Mouse (Mus musculus): ENCODE measurements around the gene Atp13a3. TPM values are rescaled to one million over a fixed set of nuclear protein-coding genes. Genes with fewer than 3 reads are reported as not detected.

Gene Atp13a3
- polyA plus RNA-seq, 1 experiment from 2014 or later: 8.4 TPM

GRCm38 (mm10) chr16:30435393-30435792 is 29.6 kb upstream of the Atp13a3 start:
- H3K4me2 ChIP-seq: no peak overlapping the region
- H3K4me1 ChIP-seq: no peaks in the 10 kb centered on the region
- no peaks in the 10 kb centered on the region for H3K9me3 ChIP-seq (replicated peaks)
- H3K4me3 ChIP-seq: no peak overlapping the region
- H3K9ac ChIP-seq: no peak overlapping the region
- no peak for ATAC-seq
- 85% methylated on average over 4 of the region's 4 CpGs for WGBS
- H3K27me3 ChIP-seq: no peaks in the 10 kb centered on the region
- H3K36me3 ChIP-seq (ENCODE audit: poor library complexity, severe bottlenecking): no peaks in the 10 kb centered on the region
- no peak overlapping the region for H3K27ac ChIP-seq

- ATAC-seq: no peak
- Histone ChIP-seq H3K9me3 (replicated peaks) (no peaks in the 10 kb centered on the region), H3K4me2 (no peak overlapping the region), H3K36me3 (ENCODE audit: poor library complexity, severe bottlenecking) (no peaks in the 10 kb centered on the region), H3K27me3 (no peaks in the 10 kb centered on the region), H3K4me3 (no peak overlapping the region), H3K9ac (no peak overlapping the region), H3K27ac (no peak overlapping the region), H3K4me1 (no peaks in the 10 kb centered on the region)
- 92% methylated on average over 3 of the region's 3 CpGs for WGBS
Observed at GRCm38 (mm10) chr16:30433148-30433547, 27.4 kb upstream of the Atp13a3 start.

- H3K4me1 ChIP-seq: no peaks in the 10 kb centered on the region
- H3K36me3 ChIP-seq (ENCODE audit: poor library complexity, severe bottlenecking): no peaks in the 10 kb centered on the region
- no peak overlapping the region for H3K27ac ChIP-seq
- no peak overlapping the region for H3K9ac ChIP-seq
- no peaks in the 10 kb centered on the region for H3K9me3 ChIP-seq (replicated peaks)
- 93% methylated on average over 2 of the region's 2 CpGs for WGBS
- H3K4me2 ChIP-seq: no peak overlapping the region
- no peak for ATAC-seq
- no peaks in the 10 kb centered on the region for H3K27me3 ChIP-seq
- no peak overlapping the region for H3K4me3 ChIP-seq
Observed at GRCm38 (mm10) chr16:30432111-30432510, 26.3 kb upstream of the Atp13a3 start.

- Histone ChIP-seq H3K36me3 (ENCODE audit: poor library complexity, severe bottlenecking) (no peaks in the 10 kb centered on the region), H3K4me3 (no peak overlapping the region), H3K4me2 (no peak overlapping the region), H3K9me3 (replicated peaks) (no peaks in the 10 kb centered on the region), H3K9ac (no peak overlapping the region), H3K4me1 (no peaks in the 10 kb centered on the region), H3K27ac (no peak overlapping the region), H3K27me3 (no peaks in the 10 kb centered on the region)
- 96% methylated on average over 2 of the region's 2 CpGs for WGBS
- no peak for ATAC-seq
Observed at GRCm38 (mm10) chr16:30430512-30431088, 24.8 kb upstream of the Atp13a3 start.

GRCm38 (mm10) chr16:30428753-30429260 is 23.0 kb upstream of the Atp13a3 start:
- no peaks in the 10 kb centered on the region for H3K36me3 ChIP-seq (ENCODE audit: poor library complexity, severe bottlenecking)
- no peak overlapping the region for H3K4me2 ChIP-seq
- H3K9ac ChIP-seq: no peak overlapping the region
- no peaks in the 10 kb centered on the region for H3K27me3 ChIP-seq
- whole genome bisulfite sequencing: 91% methylated on average over 4 of the region's 4 CpGs
- no peaks in the 10 kb centered on the region for H3K4me1 ChIP-seq
- no peak for ATAC-seq
- H3K4me3 ChIP-seq: no peak overlapping the region
- H3K9me3 ChIP-seq (replicated peaks): no peaks in the 10 kb centered on the region
- no peak overlapping the region for H3K27ac ChIP-seq

GRCm38 (mm10) chr16:30427466-30427865 is 21.7 kb upstream of the Atp13a3 start:
- Histone ChIP-seq H3K27ac (no peak overlapping the region), H3K36me3 (ENCODE audit: poor library complexity, severe bottlenecking) (no peaks in the 10 kb centered on the region), H3K4me3 (no peak overlapping the region), H3K4me2 (no peak overlapping the region), H3K4me1 (no peaks in the 10 kb centered on the region), H3K9me3 (replicated peaks) (no peaks in the 10 kb centered on the region), H3K27me3 (no peaks in the 10 kb centered on the region), H3K9ac (no peak overlapping the region)
- 84% methylated on average over 4 of the region's 4 CpGs for WGBS
- no peak for ATAC-seq

- Histone ChIP-seq H3K9ac (no peak overlapping the region), H3K4me3 (no peak overlapping the region), H3K9me3 (replicated peaks) (no peaks in the 10 kb centered on the region), H3K27ac (no peak overlapping the region), H3K36me3 (ENCODE audit: poor library complexity, severe bottlenecking) (no peaks in the 10 kb centered on the region), H3K27me3 (no peaks in the 10 kb centered on the region), H3K4me1 (no peaks in the 10 kb centered on the region), H3K4me2 (no peak overlapping the region)
- no peak for ATAC-seq
- WGBS: 84% methylated on average over 5 of the region's 5 CpGs
Observed at GRCm38 (mm10) chr16:30427003-30427402, 21.2 kb upstream of the Atp13a3 start.

- H3K36me3 ChIP-seq (ENCODE audit: poor library complexity, severe bottlenecking): no peaks in the 10 kb centered on the region
- no peaks in the 10 kb centered on the region for H3K4me1 ChIP-seq
- ATAC-seq: no peak
- no peak overlapping the region for H3K9ac ChIP-seq
- H3K4me2 ChIP-seq: no peak overlapping the region
- no peak overlapping the region for H3K4me3 ChIP-seq
- H3K27ac ChIP-seq: no peak overlapping the region
- 86% methylated on average over 1 of the region's 1 CpGs for WGBS
- no peaks in the 10 kb centered on the region for H3K9me3 ChIP-seq (replicated peaks)
- no peaks in the 10 kb centered on the region for H3K27me3 ChIP-seq
Observed at GRCm38 (mm10) chr16:30425980-30426379, 20.2 kb upstream of the Atp13a3 start.

GRCm38 (mm10) chr16:30424053-30424452 is 18.3 kb upstream of the Atp13a3 start:
- no peaks in the 10 kb centered on the region for H3K4me1 ChIP-seq
- 89% methylated on average over 5 of the region's 5 CpGs for WGBS
- H3K27me3 ChIP-seq: no peaks in the 10 kb centered on the region
- H3K27ac ChIP-seq: no peak overlapping the region
- no peak overlapping the region for H3K4me3 ChIP-seq
- no peaks in the 10 kb centered on the region for H3K36me3 ChIP-seq (ENCODE audit: poor library complexity, severe bottlenecking)
- H3K9ac ChIP-seq: no peak overlapping the region
- no peaks in the 10 kb centered on the region for H3K9me3 ChIP-seq (replicated peaks)
- ATAC-seq: no peak
- no peak overlapping the region for H3K4me2 ChIP-seq

- H3K36me3 ChIP-seq (ENCODE audit: poor library complexity, severe bottlenecking): no peaks in the 10 kb centered on the region
- 76% methylated on average over 2 of the region's 2 CpGs for WGBS
- ATAC-seq: no peak
- no peaks in the 10 kb centered on the region for H3K4me1 ChIP-seq
- no peak overlapping the region for H3K4me2 ChIP-seq
- H3K27me3 ChIP-seq: no peaks in the 10 kb centered on the region
- no peak overlapping the region for H3K9ac ChIP-seq
- H3K4me3 ChIP-seq: no peak overlapping the region
- H3K27ac ChIP-seq: no peak overlapping the region
- H3K9me3 ChIP-seq (replicated peaks): no peaks in the 10 kb centered on the region
Observed at GRCm38 (mm10) chr16:30416707-30417106, 10.9 kb upstream of the Atp13a3 start.

GRCm38 (mm10) chr16:30416284-30416683 is 10.5 kb upstream of the Atp13a3 start:
- Histone ChIP-seq H3K9ac (no peak overlapping the region), H3K4me1 (no peaks in the 10 kb centered on the region), H3K36me3 (ENCODE audit: poor library complexity, severe bottlenecking) (no peaks in the 10 kb centered on the region), H3K4me2 (no peak overlapping the region), H3K27me3 (no peaks in the 10 kb centered on the region), H3K4me3 (no peak overlapping the region), H3K9me3 (replicated peaks) (no peaks in the 10 kb centered on the region), H3K27ac (no peak overlapping the region)
- no peak for ATAC-seq
- 80% methylated on average over 5 of the region's 5 CpGs for WGBS

- Histone ChIP-seq H3K4me1 (no peaks in the 10 kb centered on the region), H3K4me3 (no peak overlapping the region), H3K27me3 (no peaks in the 10 kb centered on the region), H3K27ac (no peak overlapping the region), H3K9me3 (replicated peaks) (no peaks in the 10 kb centered on the region), H3K36me3 (ENCODE audit: poor library complexity, severe bottlenecking) (no peaks in the 10 kb centered on the region), H3K9ac (no peak overlapping the region), H3K4me2 (no peak overlapping the region)
- no peak for ATAC-seq
- WGBS: 80% methylated on average over 3 of the region's 3 CpGs
Observed at GRCm38 (mm10) chr16:30412680-30413079, 6.9 kb upstream of the Atp13a3 start.

- H3K36me3 ChIP-seq (ENCODE audit: poor library complexity, severe bottlenecking): no peaks in the 10 kb centered on the region
- H3K4me3 ChIP-seq: no peak overlapping the region
- no peaks in the 10 kb centered on the region for H3K9me3 ChIP-seq (replicated peaks)
- no peak overlapping the region for H3K4me2 ChIP-seq
- no peaks in the 10 kb centered on the region for H3K4me1 ChIP-seq
- no peak overlapping the region for H3K9ac ChIP-seq
- WGBS: 90% methylated on average over 4 of the region's 4 CpGs
- H3K27me3 ChIP-seq: no peaks in the 10 kb centered on the region
- H3K27ac ChIP-seq: no peak overlapping the region
- no peak for ATAC-seq
Observed at GRCm38 (mm10) chr16:30410914-30411313, 5.1 kb upstream of the Atp13a3 start.

All from forebrain, embryonic 13.5 days (tissue).